Mouse (Mus musculus): ENCODE measurements at regions not wholly inside any gene's neighbourhood (a gene's known extent, or its start where the extent isn't known, plus 50 kb on each side); places are given as distances from the start of the nearest gene placed in this dataset.

GRCm38 (mm10) chr3:40297120-40297519 lies 234.0 kb upstream of the Intu start (continued):
- TF ChIP-seq JUN (IDR thresholded peaks at IDR 0.05; ENCODE audit: insufficient read depth, low read depth, low read length), result peak; percentile 91
- no peak for TF ChIP-seq KAT2A (IDR thresholded peaks at IDR 0.05; ENCODE audit: insufficient replicate concordance, low read length)
- no peak for TF ChIP-seq USF2 (conservative IDR thresholded peaks at IDR 0.05; ENCODE audit: low read depth, low read length)
- TF ChIP-seq GABPA (IDR thresholded peaks at IDR 0.05; ENCODE audit: insufficient replicate concordance, low read depth, low read length), result no peak

GRCm38 (mm10) chr3:40320319-40320718 lies 210.8 kb upstream of the Intu start:
- Histone ChIP-seq H3K79me2 (replicated peaks; ENCODE audit: control insufficient read depth, extremely low read depth, insufficient read depth, poor library complexity, severe bottlenecking) (no peaks in the 10 kb centered on the region), H3K9ac (ENCODE audit: insufficient read depth, low read depth) (no peak overlapping the region), H3K9me3 (replicated peaks; ENCODE audit: low read length) (no peaks in the 10 kb centered on the region), H3K27ac (ENCODE audit: insufficient read depth, low read depth) (no peak overlapping the region), H3K4me1 (ENCODE audit: control insufficient read depth in 1 of 2, insufficient read depth in 2 of 2) (no peaks in the 10 kb centered on the region), H3K36me3 (replicated peaks in 1 of 2; ENCODE audit: control insufficient read depth in 1 of 2, insufficient read depth in 1 of 2, low read length in 1 of 2) (no peaks in the 10 kb centered on the region), H3K4me3 (replicated peaks in 1 of 3; ENCODE audit: low read depth in 2 of 3, low read length in 2 of 3, poor library complexity in 1 of 3) (no peak overlapping the region), H3K27me3 (replicated peaks) (no peaks in the 10 kb centered on the region), H3K4me2 (ENCODE audit: insufficient read depth, low read depth, poor library complexity, severe bottlenecking) (no peak overlapping the region)
- dilution Hi-C loops (cut with MboI; ENCODE audit: extremely low pct_ligation_motif_present, extremely low pct_unique_long_range_greater_than_20kb, low sequenced_read_pairs) (no loop called here), in situ Hi-C loops (cut with MboI; ENCODE audit: low pct_ligation_motif_present, low pct_unique_long_range_greater_than_20kb, low sequenced_read_pairs) (no loop called here)
- TF ChIP-seq JUN (IDR thresholded peaks at IDR 0.05; ENCODE audit: insufficient read depth, low read depth, low read length), result no peak
- TF ChIP-seq UBTF (IDR thresholded peaks at IDR 0.05; ENCODE audit: low read depth, low read length), result no peak
- TF ChIP-seq EP300 (IDR thresholded peaks at IDR 0.05; ENCODE audit: low read length), result no peak
- no peak for TF ChIP-seq ZNF384 (IDR thresholded peaks at IDR 0.05; ENCODE audit: low read depth, low read length)
- no peak for TF ChIP-seq CHD2 (IDR thresholded peaks at IDR 0.05; ENCODE audit: low read length)
- no peak for TF ChIP-seq E2F4 (IDR thresholded peaks at IDR 0.05; ENCODE audit: insufficient replicate concordance, low read depth, low read length)
- no peak for DNase-seq (ENCODE audit: extremely low read depth)

DNA sequence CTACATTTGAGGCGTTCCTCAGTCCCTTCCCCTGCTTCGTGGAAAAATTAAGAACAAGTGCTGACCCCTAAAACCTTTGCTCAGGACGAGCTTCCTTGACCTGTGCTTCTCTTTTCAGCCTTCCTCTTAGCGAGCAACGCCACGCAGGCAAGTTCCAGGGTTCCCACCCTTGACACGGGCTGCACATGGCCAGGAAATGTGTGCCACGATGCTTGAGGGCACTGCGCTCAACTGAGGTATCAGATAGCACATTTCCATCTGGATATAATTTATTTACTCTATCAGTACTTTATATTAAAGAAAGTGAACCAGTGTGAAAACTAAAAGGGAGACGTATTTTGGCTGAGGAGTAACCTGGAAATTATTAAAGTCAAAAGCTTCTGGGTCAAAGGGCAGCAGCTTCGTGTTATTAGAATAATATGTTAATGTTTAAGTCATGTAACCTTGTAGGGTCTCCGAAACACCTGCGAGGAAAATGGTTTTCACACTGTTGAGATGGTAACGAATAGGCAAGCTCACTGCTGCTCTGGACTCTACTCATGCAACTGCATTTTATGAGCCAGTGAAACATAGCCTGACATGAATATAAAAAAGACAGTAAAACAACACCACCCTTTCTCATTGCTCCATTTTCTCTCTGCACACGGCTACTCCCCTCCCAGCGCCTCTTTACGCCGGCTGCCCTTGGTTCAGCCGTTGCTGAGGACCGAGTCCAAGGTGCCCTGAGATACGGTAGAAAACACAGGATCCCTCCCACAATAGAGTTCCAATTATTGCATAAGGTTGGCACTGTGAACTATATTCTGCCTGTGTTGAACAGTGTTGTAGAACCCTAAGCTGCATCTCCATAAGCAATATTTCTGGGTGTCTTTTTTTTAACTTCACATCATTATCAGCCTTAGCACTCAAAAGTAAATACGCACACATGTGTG lies 204.9 kb upstream of the Intu start:
- no peaks in the 10 kb centered on the region for H3K36me3 ChIP-seq (replicated peaks in 1 of 2; ENCODE audit: control insufficient read depth in 1 of 2, insufficient read depth in 1 of 2, low read length in 1 of 2)
- H3K27ac ChIP-seq (ENCODE audit: insufficient read depth, low read depth), result no peak overlapping the region
- no peak for TF ChIP-seq KAT2A (IDR thresholded peaks at IDR 0.05; ENCODE audit: insufficient replicate concordance, low read length)
- TF ChIP-seq EP300 (IDR thresholded peaks at IDR 0.05; ENCODE audit: low read length), result no peak
- no peak for TF ChIP-seq ZNF384 (IDR thresholded peaks at IDR 0.05; ENCODE audit: low read depth, low read length)
- no peak for TF ChIP-seq E2F4 (IDR thresholded peaks at IDR 0.05; ENCODE audit: insufficient replicate concordance, low read depth, low read length)
- no peak for TF ChIP-seq BHLHE40 (IDR thresholded peaks at IDR 0.05; ENCODE audit: low read depth, low read length)
- TF ChIP-seq TBP (conservative IDR thresholded peaks at IDR 0.05; ENCODE audit: low read depth, low read length), result no peak
- TF ChIP-seq SMC3 (IDR thresholded peaks at IDR 0.05; ENCODE audit: low read depth, low read length), result no peak
- no peak for TF ChIP-seq UBTF (IDR thresholded peaks at IDR 0.05; ENCODE audit: low read depth, low read length)
- no peak for TF ChIP-seq PAX5 (IDR thresholded peaks at IDR 0.05; ENCODE audit: low read length)
- no peak for TF ChIP-seq POLR2A (IDR thresholded peaks at IDR 0.05; ENCODE audit: low read depth, low read length)
- no peak for TF ChIP-seq ETS1 (conservative IDR thresholded peaks at IDR 0.05; ENCODE audit: low read depth, low read length)
- no peak for TF ChIP-seq USF2 (conservative IDR thresholded peaks at IDR 0.05; ENCODE audit: low read depth, low read length)
- TF ChIP-seq ELF1 (IDR thresholded peaks at IDR 0.05; ENCODE audit: low read depth, low read length), result no peak
- no peak for TF ChIP-seq RCOR1 (conservative IDR thresholded peaks at IDR 0.05; ENCODE audit: low read depth, low read length)
- no peak for TF ChIP-seq MYC (IDR thresholded peaks at IDR 0.05; ENCODE audit: low read depth, low read length)
- TF ChIP-seq CTCF (conservative IDR thresholded peaks at IDR 0.05 in 1 of 2, IDR thresholded peaks at IDR 0.05 in 1 of 2; ENCODE audit: low read depth in 2 of 2, low read length in 2 of 2), result no peak
- no peak for TF ChIP-seq CHD2 (IDR thresholded peaks at IDR 0.05; ENCODE audit: low read length)
- no peak for TF ChIP-seq TCF12 (IDR thresholded peaks at IDR 0.05; ENCODE audit: low read depth, low read length)
- no peak for TF ChIP-seq MXI1 (IDR thresholded peaks at IDR 0.05; ENCODE audit: low read depth, low read length)
- H3K9ac ChIP-seq (ENCODE audit: insufficient read depth, low read depth), result no peak overlapping the region
- no peaks in the 10 kb centered on the region for H3K79me2 ChIP-seq (replicated peaks; ENCODE audit: control insufficient read depth, extremely low read depth, insufficient read depth, poor library complexity, severe bottlenecking)
- in situ Hi-C loops (cut with MboI; ENCODE audit: low pct_ligation_motif_present, low pct_unique_long_range_greater_than_20kb, low sequenced_read_pairs) (no loop called here), dilution Hi-C loops (cut with MboI; ENCODE audit: extremely low pct_ligation_motif_present, extremely low pct_unique_long_range_greater_than_20kb, low sequenced_read_pairs) (no loop called here)
- H3K27me3 ChIP-seq (replicated peaks), result no peaks in the 10 kb centered on the region
- no peak overlapping the region for H3K4me3 ChIP-seq (replicated peaks in 1 of 3; ENCODE audit: low read depth in 2 of 3, low read length in 2 of 3, poor library complexity in 1 of 3)
- no peaks in the 10 kb centered on the region for H3K9me3 ChIP-seq (replicated peaks; ENCODE audit: low read length)
- H3K4me1 ChIP-seq (ENCODE audit: control insufficient read depth in 1 of 2, insufficient read depth in 2 of 2), result no peaks in the 10 kb centered on the region
- no peak for DNase-seq (ENCODE audit: extremely low read depth)
- no peak overlapping the region for H3K4me2 ChIP-seq (ENCODE audit: insufficient read depth, low read depth, poor library complexity, severe bottlenecking)
